Mouse (Mus musculus) spleen, adult 2 months (tissue): Measurements from ENCODE around the gene Lcn2.

Experiments
- CTCF ChIP-seq: fragments of 200-500 bp; IDR thresholded peaks from 2 replicates; pipeline ENCODE4 v1.5.1; 2011; ENCODE audit warnings: mild to moderate bottlenecking, inconsistent platforms; ENCODE audit not compliant: insufficient read depth, insufficient read length, insufficient replicate concordance; ENCODE audit errors: extremely low read depth
- POLR2A ChIP-seq: fragments of 200-500 bp; IDR thresholded peaks from 2 replicates; pipeline ENCODE4 v1.6.1; 2011; ENCODE audit warnings: low read depth, low read length, inconsistent platforms

DNA sequence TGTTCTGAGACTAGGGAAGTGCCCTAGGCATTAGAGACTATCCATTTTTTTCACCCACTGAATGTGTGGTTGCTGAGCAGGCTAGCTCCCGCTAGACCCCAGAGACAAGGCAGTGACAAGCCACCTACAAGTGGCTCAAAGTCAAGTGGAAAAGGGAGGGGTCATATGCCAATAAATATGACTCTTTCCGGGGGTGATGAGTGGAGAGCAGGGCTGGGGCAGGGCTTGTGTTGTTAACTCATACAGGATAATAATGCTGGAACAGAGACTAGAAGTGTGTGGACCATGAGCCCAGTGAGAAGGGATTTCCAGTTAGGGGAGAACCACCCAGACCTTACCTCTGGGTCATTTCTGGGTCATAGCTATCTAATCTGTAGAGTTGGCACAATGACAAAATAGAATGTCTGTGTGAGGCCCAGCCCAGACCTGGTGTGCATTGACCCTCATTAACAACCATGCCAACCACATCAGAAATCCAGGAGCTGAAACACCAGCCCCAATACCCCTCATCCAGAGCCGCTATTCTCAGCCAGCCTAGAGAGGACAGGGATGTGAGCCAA is 33.6 kb downstream of the Lcn2 start:
- TF ChIP-seq POLR2A = no peak
- no peak for TF ChIP-seq CTCF
